8 mouse cellular contexts compared by ENCODE assay signal in the genomic region with DNA sequence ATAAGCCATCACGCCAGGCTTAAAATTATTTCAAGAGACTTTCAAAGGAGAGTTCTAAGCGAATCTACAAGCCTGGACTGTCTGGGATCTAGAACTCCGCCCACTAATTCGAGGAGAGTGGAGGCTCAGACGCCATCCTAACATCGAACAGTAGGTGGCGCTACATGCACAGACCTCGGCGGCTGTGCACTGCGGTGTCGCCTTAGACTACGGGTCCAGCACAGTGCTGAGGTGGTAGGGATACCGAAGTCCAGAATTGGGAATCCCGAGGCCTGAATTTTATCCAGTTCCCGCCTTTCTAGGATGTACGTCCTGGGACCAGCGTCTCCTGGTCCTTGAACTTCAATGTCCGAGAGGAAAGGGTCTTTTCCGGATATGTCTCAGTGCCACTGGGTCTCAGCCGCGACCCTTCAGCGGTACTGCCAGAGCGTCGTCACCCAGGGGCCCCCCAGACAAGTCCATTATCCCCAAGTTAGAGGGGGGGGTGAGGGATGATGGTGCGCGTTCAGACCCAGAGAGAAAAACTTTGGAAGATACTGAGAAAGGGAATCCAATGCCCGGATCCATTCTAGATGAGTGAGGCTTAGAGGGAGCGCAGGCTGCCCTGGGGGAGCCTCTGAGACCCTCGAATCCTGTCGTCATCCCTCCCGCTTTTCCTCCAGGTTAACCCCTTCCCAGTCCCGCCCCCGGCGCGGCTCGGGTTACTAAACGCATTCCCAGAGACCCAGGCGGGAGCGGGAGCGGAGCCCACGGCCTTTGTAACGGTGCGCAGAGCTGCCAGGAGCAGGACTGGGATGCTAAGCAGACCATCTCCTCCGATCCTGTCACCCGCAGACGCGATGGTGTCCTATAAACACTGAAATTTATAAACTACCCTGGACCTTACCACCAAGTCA. TPM values are rescaled to one million over a fixed set of nuclear protein-coding genes. Genes with fewer than 3 reads are reported as not detected.
DNase-seq lines count a peak whose midpoint lies in the region; ATAC-seq and TF ChIP-seq lines count a peak whose summit lies in the region.

No protein-coding gene starts in this region.

- TF ChIP-seq POLR2A in CH12.LX (IDR thresholded peaks at IDR 0.05; ENCODE audit: low read depth, low read length), result no peak
- TF ChIP-seq POLR2A in testis, adult 2 months (IDR thresholded peaks at IDR 0.05; ENCODE audit: control insufficient read depth, low read depth, low read length), result no peak

- peaks cover 47% of the 10 kb centered on the region for H3K27me3 ChIP-seq in CH12.LX (replicated peaks)
- peaks cover 40% of the 10 kb centered on the region for H3K27me3 ChIP-seq in forebrain, embryonic 14.5 days (replicated peaks; ENCODE audit: control insufficient read depth, insufficient read depth, low read length)
- peaks cover 74% of the 10 kb centered on the region for H3K27me3 ChIP-seq in liver, postnatal 0 days (ENCODE audit: insufficient read depth, low read length)
- H3K27me3 ChIP-seq in neural tube, embryonic 14.5 days (ENCODE audit: control insufficient read depth, insufficient read depth, low read length), result peaks cover 45% of the 10 kb centered on the region
- H3K27me3 ChIP-seq in testis, adult 2 months (ENCODE audit: control insufficient read depth, insufficient read depth, low read length), result peaks cover 2% of the 10 kb centered on the region

- intact Hi-C loops in heart, postnatal 14 days (cut with DNase I), result loop anchor here (1.0 to 5.0 kb wide), 5 partner anchors 48 to 351 kb away; a partner anchor contains a TSS

- H3K4me1 ChIP-seq in CH12.LX (ENCODE audit: control insufficient read depth in 1 of 2, insufficient read depth in 2 of 2), result peaks cover 0 to 30% of the 10 kb centered on the region in 2 experiments; a peak in 2 of 4 replicates
- H3K4me1 ChIP-seq in forebrain, embryonic 14.5 days (ENCODE audit: control insufficient read depth, insufficient read depth, low read length), result peaks cover 8% of the 10 kb centered on the region; the same call in 1 of the 2 replicates
- no peaks in the 10 kb centered on the region; the same call in 1 of the 2 replicates for H3K4me1 ChIP-seq in liver, postnatal 0 days (ENCODE audit: insufficient read depth)
- H3K4me1 ChIP-seq in neural tube, embryonic 14.5 days (ENCODE audit: control insufficient read depth, insufficient read depth, low read length), result peaks cover 25% of the 10 kb centered on the region; the same call in 1 of the 2 replicates
- peaks cover 15% of the 10 kb centered on the region for H3K4me1 ChIP-seq in testis, adult 2 months (ENCODE audit: control insufficient read depth, insufficient read depth, low read length)

- TF ChIP-seq RAD21 in CH12.LX (IDR thresholded peaks at IDR 0.05; ENCODE audit: low read depth, low read length), result peak; percentile 99

- no peaks in the 10 kb centered on the region for H3K9me3 ChIP-seq in CH12.LX (replicated peaks; ENCODE audit: low read length)
- H3K9me3 ChIP-seq in forebrain, embryonic 14.5 days (replicated peaks; ENCODE audit: control insufficient read depth, low read length), result no peaks in the 10 kb centered on the region
- H3K9me3 ChIP-seq in liver, postnatal 0 days (ENCODE audit: low read length), result no peaks in the 10 kb centered on the region
- no peaks in the 10 kb centered on the region for H3K9me3 ChIP-seq in neural tube, embryonic 14.5 days (ENCODE audit: control insufficient read depth, low read length)

- under 1% methylated on average over 45 of the region's 47 CpGs for WGBS in forebrain, embryonic 14.5 days
- WGBS in large intestine, adult 2 months, result 2% methylated on average over 47 of the region's 47 CpGs
- WGBS in liver, postnatal 0 days (ENCODE audit: insufficient replicate concordance), result 2% methylated on average over 47 of the region's 47 CpGs
- under 1% methylated on average over 46 of the region's 47 CpGs for WGBS in neural tube, embryonic 14.5 days

- dilution Hi-C loops in CH12.LX (cut with MboI; ENCODE audit: extremely low pct_ligation_motif_present, extremely low pct_unique_long_range_greater_than_20kb, low sequenced_read_pairs), result no loop called here

- TF ChIP-seq EP300 in CH12.LX (IDR thresholded peaks at IDR 0.05; ENCODE audit: low read length), result no peak
- no peak for TF ChIP-seq EP300 in liver, postnatal 0 days (IDR thresholded peaks at IDR 0.05; ENCODE audit: low read depth)

- H3K36me3 ChIP-seq in CH12.LX (replicated peaks in 1 of 2; ENCODE audit: control insufficient read depth in 1 of 2, insufficient read depth in 1 of 2, low read length in 1 of 2), result peaks cover 0 to 4% of the 10 kb centered on the region in 2 experiments
- peaks cover 3% of the 10 kb centered on the region for H3K36me3 ChIP-seq in forebrain, embryonic 14.5 days (ENCODE audit: control insufficient read depth, insufficient read depth, low read length)
- no peaks in the 10 kb centered on the region for H3K36me3 ChIP-seq in liver, postnatal 0 days (replicated peaks; ENCODE audit: insufficient read depth, low read length)
- H3K36me3 ChIP-seq in neural tube, embryonic 14.5 days (ENCODE audit: control insufficient read depth, insufficient read depth, low read length), result no peaks in the 10 kb centered on the region
- no peaks in the 10 kb centered on the region for H3K36me3 ChIP-seq in testis, adult 2 months (ENCODE audit: control insufficient read depth, insufficient read depth, low read length)

- no peaks in the 10 kb centered on the region for H3K79me2 ChIP-seq in CH12.LX (replicated peaks; ENCODE audit: control insufficient read depth, extremely low read depth, insufficient read depth, poor library complexity, severe bottlenecking)

- peak; percentile 82 for DNase-seq in CH12.LX (ENCODE audit: extremely low read depth)
- peak; percentile 83 for DNase-seq in c-Kit-positive CD71-positive TER-119-positive erythroid progenitor cells, embryonic 14.5 days (ENCODE audit: low spot score)
- peak; percentile 94 for DNase-seq in forebrain, embryonic 14.5 days (ENCODE audit: low spot score)
- peak; percentile 93 to 97 for DNase-seq in heart, postnatal 14 days
- DNase-seq in large intestine, adult 2 months (ENCODE audit: low read depth, low spot score), result peak; percentile 73
- peak; percentile 88 for DNase-seq in liver, postnatal 0 days

- TF ChIP-seq CTCF in CH12.LX (conservative IDR thresholded peaks at IDR 0.05 in 1 of 2, IDR thresholded peaks at IDR 0.05 in 1 of 2; ENCODE audit: low read depth in 2 of 2, low read length in 2 of 2), result peak; percentile 74 to 99; a peak in 3 of 4 replicates
- TF ChIP-seq CTCF in liver, postnatal 0 days (IDR thresholded peaks at IDR 0.05; ENCODE audit: low read depth), result peak; percentile 98
- TF ChIP-seq CTCF in testis, adult 2 months (IDR thresholded peaks at IDR 0.05; ENCODE audit: control insufficient read depth, insufficient read depth, insufficient replicate concordance, low read depth, low read length), result peak; percentile 98

- in situ Hi-C loops in CH12.LX (cut with MboI; ENCODE audit: low pct_ligation_motif_present, low pct_unique_long_range_greater_than_20kb, low sequenced_read_pairs), result loop anchor here (5.0 to 10.0 kb wide), 2 partner anchors 51 to 189 kb away; a partner anchor contains a TSS

- no peak overlapping the region for H3K27ac ChIP-seq in CH12.LX (ENCODE audit: insufficient read depth, low read depth)
- no peak overlapping the region for H3K27ac ChIP-seq in forebrain, embryonic 14.5 days (ENCODE audit: low read depth, low read length)
- H3K27ac ChIP-seq in liver, postnatal 0 days (ENCODE audit: low read depth), result no peak overlapping the region
- no peak overlapping the region for H3K27ac ChIP-seq in neural tube, embryonic 14.5 days (ENCODE audit: low read depth, low read length)
- H3K27ac ChIP-seq in testis, adult 2 months (ENCODE audit: control insufficient read depth, insufficient read depth, low read depth, low read length), result no peak overlapping the region

- ATAC-seq in forebrain, embryonic 14.5 days, result peak; percentile 86
- ATAC-seq in liver, postnatal 0 days, result peak; percentile 64
- ATAC-seq in neural tube, embryonic 14.5 days (ENCODE audit: low read depth), result peak; percentile 86

- no peak overlapping the region for H3K4me2 ChIP-seq in CH12.LX (ENCODE audit: insufficient read depth, low read depth, poor library complexity, severe bottlenecking)
- H3K4me2 ChIP-seq in forebrain, embryonic 14.5 days (ENCODE audit: low read length), result peak overlapping the region; percentile 61
- no peak overlapping the region for H3K4me2 ChIP-seq in liver, postnatal 0 days (ENCODE audit: low read depth, low read length)
- H3K4me2 ChIP-seq in neural tube, embryonic 14.5 days (ENCODE audit: low read depth, low read length), result peak overlapping the region; percentile 43

- H3K4me3 ChIP-seq in CH12.LX (replicated peaks in 1 of 3; ENCODE audit: low read depth in 2 of 3, low read length in 2 of 3, poor library complexity in 1 of 3), result no peak overlapping the region
- H3K4me3 ChIP-seq in forebrain, embryonic 14.5 days (ENCODE audit: low read depth, low read length), result peak overlapping the region; percentile 33
- no peak overlapping the region for H3K4me3 ChIP-seq in liver, postnatal 0 days (ENCODE audit: low read depth, low read length)
- peak overlapping the region; percentile 19 for H3K4me3 ChIP-seq in neural tube, embryonic 14.5 days (ENCODE audit: low read depth, low read length)
- no peak overlapping the region; the same call in 1 of the 2 replicates for H3K4me3 ChIP-seq in testis, adult 2 months (ENCODE audit: control insufficient read depth, low read depth, low read length)

- no peak overlapping the region for H3K9ac ChIP-seq in CH12.LX (ENCODE audit: insufficient read depth, low read depth)
- peak overlapping the region; percentile 54 for H3K9ac ChIP-seq in forebrain, embryonic 14.5 days (ENCODE audit: low read length)
- H3K9ac ChIP-seq in liver, postnatal 0 days (replicated peaks), result no peak overlapping the region
- no peak overlapping the region for H3K9ac ChIP-seq in neural tube, embryonic 14.5 days (replicated peaks; ENCODE audit: low read depth, low read length)

RNA-seq across cellular contexts. Expression of a gene that starts 1.3 kb away (rescaled TPM):
- total RNA-seq in CH12.LX (2012; rRNA removed) (1.8 and 2.6 TPM in 2 replicates), CH12.LX (2014; rRNA removed) (0.16 and 0.43 TPM in 2 replicates)
- 1.2 and 1.5 TPM in 2 replicates for polyA plus RNA-seq in CH12.LX (2012; ENCODE audit: insufficient read length, low read depth)
- polyA plus RNA-seq in forebrain, embryonic 14.5 days (2014; fragmentation: Nextera tagmentation; extraction: Ambion mirVana), result 8.0 and 11.0 TPM in 2 replicates
- 100 to 1,000 TPM; 354 to 358 TPM for total RNA-seq in heart, postnatal 14 days (2021)
- 71.2 and 75.4 TPM in 2 replicates for polyA plus RNA-seq in large intestine, adult 2 months (2012; rRNA removed)
- polyA plus RNA-seq in liver, postnatal 0 days (2015; fragmentation: Nextera tagmentation; extraction: Ambion mirVana), result 7.2 and 9.2 TPM in 2 replicates
- polyA plus RNA-seq in neural tube, embryonic 14.5 days (2014; fragmentation: Nextera tagmentation; extraction: Ambion mirVana), result 5.8 and 11.5 TPM in 2 replicates
- polyA plus RNA-seq in testis, adult 2 months (2012; rRNA removed), result 23.9 and 26.1 TPM in 2 replicates

RNA-seq across cellular contexts. Expression of a gene that starts 19.6 kb away (rescaled TPM):
- total RNA-seq in CH12.LX (2012; rRNA removed) (26.2 and 30.8 TPM in 2 replicates), CH12.LX (2014; rRNA removed) (17.7 and 23.3 TPM in 2 replicates)
- 50.0 and 62.8 TPM in 2 replicates for polyA plus RNA-seq in CH12.LX (2012; ENCODE audit: insufficient read length, low read depth)
- 52.4 and 66.4 TPM in 2 replicates for polyA plus RNA-seq in forebrain, embryonic 14.5 days (2014; fragmentation: Nextera tagmentation; extraction: Ambion mirVana)
- total RNA-seq in heart, postnatal 14 days (2021), result 1 to 10 TPM; 8.6 to 9.7 TPM
- polyA plus RNA-seq in large intestine, adult 2 months (2012; rRNA removed), result 59.9 and 78.1 TPM in 2 replicates
- 9.5 and 10.9 TPM in 2 replicates for polyA plus RNA-seq in liver, postnatal 0 days (2015; fragmentation: Nextera tagmentation; extraction: Ambion mirVana)
- 29.6 and 35.6 TPM in 2 replicates for polyA plus RNA-seq in neural tube, embryonic 14.5 days (2014; fragmentation: Nextera tagmentation; extraction: Ambion mirVana)
- 18.3 and 22.4 TPM in 2 replicates for polyA plus RNA-seq in testis, adult 2 months (2012; rRNA removed)

RNA-seq across cellular contexts. Expression of a gene that starts 21.0 kb away (rescaled TPM):
- 1.3 and 1.9 TPM in 2 replicates for total RNA-seq in CH12.LX (2012; rRNA removed)
- 0.95 and 2.2 TPM in 2 replicates for total RNA-seq in CH12.LX (2014; rRNA removed)
- polyA plus RNA-seq in CH12.LX (2012; ENCODE audit: insufficient read length, low read depth), result 1.2 and 2.8 TPM in 2 replicates
- polyA plus RNA-seq in forebrain, embryonic 14.5 days (2014; fragmentation: Nextera tagmentation; extraction: Ambion mirVana), result 0.38 TPM in 1 of 2 replicates, not detected in the other
- under 1 TPM in 1 of 2 experiments, not detected in 1; 0.76 TPM for total RNA-seq in heart, postnatal 14 days (2021)
- 0.22 TPM in 1 of 2 replicates, not detected in the other for polyA plus RNA-seq in large intestine, adult 2 months (2012; rRNA removed)
- 1.1 TPM in 1 of 2 replicates, not detected in the other for polyA plus RNA-seq in liver, postnatal 0 days (2015; fragmentation: Nextera tagmentation; extraction: Ambion mirVana)
- not detected in 2 replicates for polyA plus RNA-seq in neural tube, embryonic 14.5 days (2014; fragmentation: Nextera tagmentation; extraction: Ambion mirVana)
- 0.35 and 0.89 TPM in 2 replicates for polyA plus RNA-seq in testis, adult 2 months (2012; rRNA removed)

Comparison
In these comparisons a context has a peak if more than half of its experiments do, and no peak if none do; other contexts are left out.
1. H3K4me2 ChIP-seq: peak in forebrain, embryonic 14.5 days (single experiment) and neural tube, embryonic 14.5 days (single experiment); none in CH12.LX (single experiment) and liver, postnatal 0 days (single experiment).
2. H3K4me3 ChIP-seq: peak in forebrain, embryonic 14.5 days (single experiment) and neural tube, embryonic 14.5 days (single experiment); none in CH12.LX (0 of 3), liver, postnatal 0 days (single experiment) and testis, adult 2 months (single experiment).
3. Peak in every context shown above with its lines, with median percentiles within 50 percentile points of each other: DNase-seq, CTCF ChIP-seq and ATAC-seq.